Mouse (Mus musculus): Measurements from ENCODE around the gene Rras2. TPM values are rescaled to one million over a fixed set of nuclear protein-coding genes. Genes with fewer than 3 reads are reported as not detected.

The Rras2 gene
- polyA plus RNA-seq, 1 experiment = 119 TPM

GRCm38 (mm10) chr7:114139400-114139799 is 21.8 kb upstream of the Rras2 start:
- Histone ChIP-seq H3K9me3 (replicated peaks; ENCODE audit: control insufficient read depth, insufficient read depth, low read length, poor library complexity, severe bottlenecking) (0 out of 2 replicates have a peak, but pooled peaks cover 3% of the 10 kb centered on the region), H3K36me3 (ENCODE audit: control insufficient read depth, insufficient read depth, low read length, poor library complexity, severe bottlenecking) (no peaks in the 10 kb centered on the region), H3K4me1 (ENCODE audit: control insufficient read depth, insufficient read depth, low read length) (peaks cover 6% of the 10 kb centered on the region), H3K9ac (ENCODE audit: low read depth, poor library complexity, severe bottlenecking) (no peak overlapping the region), H3K4me3 (ENCODE audit: low read depth, low read length) (no peak overlapping the region), H3K27ac (ENCODE audit: insufficient read depth, low read length) (no peak overlapping the region), H3K27me3 (ENCODE audit: control insufficient read depth, insufficient read depth, low read length, poor library complexity, severe bottlenecking) (no peaks in the 10 kb centered on the region)
- TF ChIP-seq POLR2A (IDR thresholded peaks at IDR 0.05; ENCODE audit: insufficient read depth, low read length) = no peak
- no peak for TF ChIP-seq EP300 (IDR thresholded peaks at IDR 0.05; ENCODE audit: insufficient read depth, low read depth, low read length)
- TF ChIP-seq CTCF (IDR thresholded peaks at IDR 0.05; ENCODE audit: low read depth, low read length) = no peak

GRCm38 (mm10) chr7:114138261-114138660 is 20.7 kb upstream of the Rras2 start:
- Histone ChIP-seq H3K9me3 (replicated peaks; ENCODE audit: control insufficient read depth, insufficient read depth, low read length, poor library complexity, severe bottlenecking) (no peaks in the 10 kb centered on the region), H3K4me3 (ENCODE audit: low read depth, low read length) (no peak overlapping the region), H3K36me3 (ENCODE audit: control insufficient read depth, insufficient read depth, low read length, poor library complexity, severe bottlenecking) (no peaks in the 10 kb centered on the region), H3K4me1 (ENCODE audit: control insufficient read depth, insufficient read depth, low read length) (peaks cover 6% of the 10 kb centered on the region), H3K27me3 (ENCODE audit: control insufficient read depth, insufficient read depth, low read length, poor library complexity, severe bottlenecking) (no peaks in the 10 kb centered on the region), H3K9ac (ENCODE audit: low read depth, poor library complexity, severe bottlenecking) (no peak overlapping the region), H3K27ac (ENCODE audit: insufficient read depth, low read length) (no peak overlapping the region)
- TF ChIP-seq CTCF (IDR thresholded peaks at IDR 0.05; ENCODE audit: low read depth, low read length) (no peak), EP300 (IDR thresholded peaks at IDR 0.05; ENCODE audit: insufficient read depth, low read depth, low read length) (no peak), POLR2A (IDR thresholded peaks at IDR 0.05; ENCODE audit: insufficient read depth, low read length) (no peak)

- TF ChIP-seq EP300 (IDR thresholded peaks at IDR 0.05; ENCODE audit: insufficient read depth, low read depth, low read length) = 0 out of 2 replicates have a peak, but pooled peaks have one; percentile 15
- TF ChIP-seq CTCF (IDR thresholded peaks at IDR 0.05; ENCODE audit: low read depth, low read length) = no peak
- Histone ChIP-seq H3K27ac (ENCODE audit: insufficient read depth, low read length) (no peak overlapping the region), H3K4me3 (ENCODE audit: low read depth, low read length) (peak overlapping the region; percentile 46), H3K27me3 (ENCODE audit: control insufficient read depth, insufficient read depth, low read length, poor library complexity, severe bottlenecking) (no peaks in the 10 kb centered on the region), H3K4me1 (ENCODE audit: control insufficient read depth, insufficient read depth, low read length) (peaks cover 6% of the 10 kb centered on the region), H3K36me3 (ENCODE audit: control insufficient read depth, insufficient read depth, low read length, poor library complexity, severe bottlenecking) (no peaks in the 10 kb centered on the region), H3K9ac (ENCODE audit: low read depth, poor library complexity, severe bottlenecking) (no peak overlapping the region), H3K9me3 (replicated peaks; ENCODE audit: control insufficient read depth, insufficient read depth, low read length, poor library complexity, severe bottlenecking) (no peaks in the 10 kb centered on the region)
These were observed 17.6 kb upstream of the Rras2 start for GRCm38 (mm10) chr7:114135166-114135565.

- H3K4me1 ChIP-seq (ENCODE audit: control insufficient read depth, insufficient read depth, low read length) = peaks cover under 1% of the 10 kb centered on the region
- TF ChIP-seq POLR2A (IDR thresholded peaks at IDR 0.05; ENCODE audit: insufficient read depth, low read length) (peak; percentile 12), CTCF (IDR thresholded peaks at IDR 0.05; ENCODE audit: low read depth, low read length) (no peak), EP300 (IDR thresholded peaks at IDR 0.05; ENCODE audit: insufficient read depth, low read depth, low read length) (peak; percentile 93)
- peak overlapping the region; percentile 81 for H3K27ac ChIP-seq (ENCODE audit: insufficient read depth, low read length)
- H3K9ac ChIP-seq (ENCODE audit: low read depth, poor library complexity, severe bottlenecking) = no peak overlapping the region
- no peaks in the 10 kb centered on the region for H3K9me3 ChIP-seq (replicated peaks; ENCODE audit: control insufficient read depth, insufficient read depth, low read length, poor library complexity, severe bottlenecking)
- H3K4me3 ChIP-seq (ENCODE audit: low read depth, low read length) = peak overlapping the region; percentile 51; the same call in 1 of the 2 replicates
- no peaks in the 10 kb centered on the region for H3K36me3 ChIP-seq (ENCODE audit: control insufficient read depth, insufficient read depth, low read length, poor library complexity, severe bottlenecking)
- no peaks in the 10 kb centered on the region for H3K27me3 ChIP-seq (ENCODE audit: control insufficient read depth, insufficient read depth, low read length, poor library complexity, severe bottlenecking)
These were observed 16.4 kb upstream of the Rras2 start for GRCm38 (mm10) chr7:114133957-114134356.

GRCm38 (mm10) chr7:114132316-114132715 is 14.7 kb upstream of the Rras2 start:
- TF ChIP-seq EP300 (IDR thresholded peaks at IDR 0.05; ENCODE audit: insufficient read depth, low read depth, low read length) (no peak), POLR2A (IDR thresholded peaks at IDR 0.05; ENCODE audit: insufficient read depth, low read length) (no peak), CTCF (IDR thresholded peaks at IDR 0.05; ENCODE audit: low read depth, low read length) (no peak)
- no peaks in the 10 kb centered on the region for H3K9me3 ChIP-seq (replicated peaks; ENCODE audit: control insufficient read depth, insufficient read depth, low read length, poor library complexity, severe bottlenecking)
- H3K9ac ChIP-seq (ENCODE audit: low read depth, poor library complexity, severe bottlenecking) = no peak overlapping the region
- no peak overlapping the region for H3K4me3 ChIP-seq (ENCODE audit: low read depth, low read length)
- H3K36me3 ChIP-seq (ENCODE audit: control insufficient read depth, insufficient read depth, low read length, poor library complexity, severe bottlenecking) = no peaks in the 10 kb centered on the region
- no peaks in the 10 kb centered on the region for H3K4me1 ChIP-seq (ENCODE audit: control insufficient read depth, insufficient read depth, low read length)
- no peak overlapping the region for H3K27ac ChIP-seq (ENCODE audit: insufficient read depth, low read length)
- no peaks in the 10 kb centered on the region for H3K27me3 ChIP-seq (ENCODE audit: control insufficient read depth, insufficient read depth, low read length, poor library complexity, severe bottlenecking)

GRCm38 (mm10) chr7:114129281-114129680 is 11.7 kb upstream of the Rras2 start:
- H3K27ac ChIP-seq (ENCODE audit: insufficient read depth, low read length) = no peak overlapping the region
- H3K36me3 ChIP-seq (ENCODE audit: control insufficient read depth, insufficient read depth, low read length, poor library complexity, severe bottlenecking) = no peaks in the 10 kb centered on the region
- no peaks in the 10 kb centered on the region for H3K4me1 ChIP-seq (ENCODE audit: control insufficient read depth, insufficient read depth, low read length)
- no peaks in the 10 kb centered on the region for H3K27me3 ChIP-seq (ENCODE audit: control insufficient read depth, insufficient read depth, low read length, poor library complexity, severe bottlenecking)
- H3K9me3 ChIP-seq (replicated peaks; ENCODE audit: control insufficient read depth, insufficient read depth, low read length, poor library complexity, severe bottlenecking) = no peaks in the 10 kb centered on the region
- TF ChIP-seq CTCF (IDR thresholded peaks at IDR 0.05; ENCODE audit: low read depth, low read length) = no peak
- no peak for TF ChIP-seq EP300 (IDR thresholded peaks at IDR 0.05; ENCODE audit: insufficient read depth, low read depth, low read length)
- no peak overlapping the region for H3K9ac ChIP-seq (ENCODE audit: low read depth, poor library complexity, severe bottlenecking)
- no peak overlapping the region for H3K4me3 ChIP-seq (ENCODE audit: low read depth, low read length)
